ENCODE assay signal across 10 mouse cellular contexts in genomic region chr10:45334925-45335324, GRCm38 (mm10). TPM values are rescaled to one million over a fixed set of nuclear protein-coding genes. Genes with fewer than 3 reads are reported as not detected.
DNase-seq lines count a peak whose midpoint lies in the region; ATAC-seq and TF ChIP-seq lines count a peak whose summit lies in the region.
"Had no signal": no experiment of that assay in that cellular context is flagged by ENCODE, and none has a peak within 500 bp of the region (broad histone marks: within the 10 kb centered on the region; RNA-seq: fewer than 3 reads in every experiment).

No protein-coding gene starts in this region.

- WGBS in heart, embryonic 14.5 days, result 19% methylated on average over 7 of the region's 7 CpGs
- 30% methylated on average over 7 of the region's 7 CpGs for WGBS in embryonic facial prominence, embryonic 10.5 days
- WGBS in hindbrain, postnatal 0 days, result 27% methylated on average over 7 of the region's 7 CpGs
- 25% methylated on average over 7 of the region's 7 CpGs for WGBS in midbrain, embryonic 15.5 days

- no peak for TF ChIP-seq CTCF in hindbrain, postnatal 0 days (IDR thresholded peaks at IDR 0.05; ENCODE audit: low read depth)

- peak overlapping the region; percentile 36 to 97; a peak in 3 of 4 replicates for H3K27ac ChIP-seq in heart, embryonic 14.5 days (replicated peaks in 1 of 2; ENCODE audit: control insufficient read depth in 1 of 2, insufficient read depth in 1 of 2, low read depth in 2 of 2, low read length in 2 of 2)
- no peak overlapping the region for H3K27ac ChIP-seq in embryonic facial prominence, embryonic 10.5 days (replicated peaks)
- H3K27ac ChIP-seq in hindbrain, postnatal 0 days, result no peak overlapping the region
- no peak overlapping the region for H3K27ac ChIP-seq in midbrain, embryonic 15.5 days

- peak overlapping the region; percentile 64 for H3K4me2 ChIP-seq in heart, embryonic 14.5 days (ENCODE audit: low read length)
- peak overlapping the region; percentile 83 for H3K4me2 ChIP-seq in hindbrain, postnatal 0 days (ENCODE audit: low read depth, low read length)
- H3K4me2 ChIP-seq in midbrain, embryonic 15.5 days, result peak overlapping the region; percentile 96

- H3K36me3 ChIP-seq in heart, embryonic 14.5 days (ENCODE audit: control insufficient read depth, insufficient read depth, low read length), result peaks cover 8% of the 10 kb centered on the region
- H3K36me3 ChIP-seq in embryonic facial prominence, embryonic 10.5 days (replicated peaks), result no peaks in the 10 kb centered on the region
- H3K36me3 ChIP-seq in hindbrain, postnatal 0 days (ENCODE audit: insufficient read depth, low read length), result no peaks in the 10 kb centered on the region
- H3K36me3 ChIP-seq in midbrain, embryonic 15.5 days (replicated peaks), result no peaks in the 10 kb centered on the region

- H3K27me3 ChIP-seq in heart, embryonic 14.5 days (ENCODE audit: control insufficient read depth, insufficient read depth, low read length), result no peaks in the 10 kb centered on the region
- H3K27me3 ChIP-seq in embryonic facial prominence, embryonic 10.5 days (replicated peaks; ENCODE audit: low read depth, poor library complexity, severe bottlenecking), result peaks cover 43% of the 10 kb centered on the region
- H3K27me3 ChIP-seq in hindbrain, postnatal 0 days (ENCODE audit: insufficient read depth, low read length), result 0 out of 2 replicates have a peak, but pooled peaks cover 6% of the 10 kb centered on the region
- peaks cover 25% of the 10 kb centered on the region for H3K27me3 ChIP-seq in midbrain, embryonic 15.5 days (replicated peaks)

- peak overlapping the region; percentile 99 for H3K9ac ChIP-seq in heart, embryonic 14.5 days (ENCODE audit: low read length)
- H3K9ac ChIP-seq in hindbrain, postnatal 0 days (replicated peaks; ENCODE audit: low read length), result no peak overlapping the region; the same call in 1 of the 2 replicates
- no peak overlapping the region for H3K9ac ChIP-seq in midbrain, embryonic 15.5 days

- ATAC-seq in heart, embryonic 14.5 days (ENCODE audit: insufficient number of reproducible peaks, insufficient read depth, low FRiP score, low read depth), result no peak
- ATAC-seq in hindbrain, postnatal 0 days, result peak; percentile 48; the same call in 1 of the 2 replicates
- peak; percentile 43; the same call in 1 of the 2 replicates for ATAC-seq in midbrain, embryonic 15.5 days (replicated peaks)
- ATAC-seq in frontal cortex, adult (ENCODE audit: low TSS enrichment), result no peak
- ATAC-seq: CD4-positive, CD25-positive, alpha-beta regulatory T cell, adult 4 months had no signal

- peaks cover 0 to 9% of the 10 kb centered on the region in 2 experiments; a peak in 1 of 4 replicates for H3K4me1 ChIP-seq in heart, embryonic 14.5 days (ENCODE audit: control insufficient read depth in 2 of 2, insufficient read depth in 2 of 2, low read length in 2 of 2)
- H3K4me1 ChIP-seq in embryonic facial prominence, embryonic 10.5 days, result no peaks in the 10 kb centered on the region
- H3K4me1 ChIP-seq in hindbrain, postnatal 0 days (ENCODE audit: insufficient read depth, low read length), result no peaks in the 10 kb centered on the region
- H3K4me1 ChIP-seq in midbrain, embryonic 15.5 days, result peaks cover 9% of the 10 kb centered on the region

- DNase-seq in heart, adult 9 months (ENCODE audit: low spot score in 2 of 2), result no peak
- DNase-seq in embryonic facial prominence, embryonic 10.5 days (ENCODE audit: low spot score), result no peak
- no peak for DNase-seq in hindbrain, postnatal 0 days (ENCODE audit: low spot score)
- no peak for DNase-seq in urinary bladder, postnatal 14 days (ENCODE audit: low spot score)
- DNase-seq in left cerebral cortex, adult 18-20 months (ENCODE audit: low spot score in 2 of 2), result no peak
- DNase-seq: spleen, adult 18-20 months had no signal

- H3K9me3 ChIP-seq in heart, embryonic 14.5 days (ENCODE audit: control insufficient read depth, low read length), result no peaks in the 10 kb centered on the region
- no peaks in the 10 kb centered on the region for H3K9me3 ChIP-seq in embryonic facial prominence, embryonic 10.5 days
- no peaks in the 10 kb centered on the region for H3K9me3 ChIP-seq in hindbrain, postnatal 0 days (ENCODE audit: low read length)
- H3K9me3 ChIP-seq in midbrain, embryonic 15.5 days, result no peaks in the 10 kb centered on the region

- peak overlapping the region in 1 of 2 experiments; percentile 91; a peak in 3 of 4 replicates for H3K4me3 ChIP-seq in heart, embryonic 14.5 days (ENCODE audit: control insufficient read depth in 1 of 2, insufficient read depth in 1 of 2, low read depth in 1 of 2, low read length in 2 of 2)
- H3K4me3 ChIP-seq in embryonic facial prominence, embryonic 10.5 days, result peak overlapping the region; percentile 79
- H3K4me3 ChIP-seq in hindbrain, postnatal 0 days (ENCODE audit: low read length), result peak overlapping the region; percentile 63
- H3K4me3 ChIP-seq in midbrain, embryonic 15.5 days, result peak overlapping the region; percentile 68

RNA-seq across cellular contexts. Expression of gene Bves, which starts 0.6 kb away (rescaled TPM):
- polyA plus RNA-seq in heart, embryonic 14.5 days (2014; fragmentation: Nextera tagmentation; extraction: Ambion mirVana), result 123 and 138 TPM in 2 replicates
- 2.3 and 2.5 TPM in 2 replicates for polyA plus RNA-seq in embryonic facial prominence, embryonic 10.5 days (2016; fragmentation: Nextera tagmentation; extraction: Ambion mirVana)
- 0.72 and 2.0 TPM in 2 replicates for total RNA-seq in hindbrain, postnatal 0 days (2014; rRNA removed)
- polyA plus RNA-seq in hindbrain, postnatal 0 days (2015; fragmentation: Nextera tagmentation; extraction: Ambion mirVana), result 1.1 TPM in 2 replicates
- 1.5 and 1.6 TPM in 2 replicates for polyA plus RNA-seq in midbrain, embryonic 15.5 days (2015; fragmentation: Nextera tagmentation; extraction: Ambion mirVana)
- total RNA-seq in left cerebral cortex, adult 18-20 months (2021), result under 1 TPM; 0.47 to 0.63 TPM
- polyA plus RNA-seq: CD4-positive, CD25-positive, alpha-beta regulatory T cell, adult 4 months had no signal

Comparison
In these comparisons a context has a peak if more than half of its experiments do, and no peak if none do; other contexts are left out.
1. ATAC-seq: peak in hindbrain, postnatal 0 days (single experiment) and midbrain, embryonic 15.5 days (single experiment); none in heart, embryonic 14.5 days (single experiment) and frontal cortex, adult (single experiment).
2. H3K27ac ChIP-seq: peak in heart, embryonic 14.5 days (2 of 2); none in embryonic facial prominence, embryonic 10.5 days (single experiment), hindbrain, postnatal 0 days (single experiment) and midbrain, embryonic 15.5 days (single experiment).
3. RNA of gene Bves, which starts 0.6 kb away (polyA plus RNA-seq): 123 to 138 TPM in heart, embryonic 14.5 days; 2.3 to 2.5 TPM in embryonic facial prominence, embryonic 10.5 days, 1.5 to 1.6 TPM in midbrain, embryonic 15.5 days and 1.1 TPM in hindbrain, postnatal 0 days; every median in the first group is over 10 times any median in the second.
4. Peak in every context shown above with its lines, with median percentiles within 50 percentile points of each other: H3K4me2 ChIP-seq.